Mouse (Mus musculus) spleen, adult 2 months (tissue): Measurements from ENCODE around the gene Smpd3.

ENCODE experiments used
- CTCF ChIP-seq: fragments of 200-500 bp; IDR thresholded peaks from 2 replicates; pipeline ENCODE4 v1.5.1; 2011; ENCODE audit warnings: mild to moderate bottlenecking, inconsistent platforms; ENCODE audit not compliant: insufficient read depth, insufficient read length, insufficient replicate concordance; ENCODE audit errors: extremely low read depth
- POLR2A ChIP-seq: fragments of 200-500 bp; IDR thresholded peaks from 2 replicates; pipeline ENCODE4 v1.6.1; 2011; ENCODE audit warnings: low read depth, low read length, inconsistent platforms

DNA sequence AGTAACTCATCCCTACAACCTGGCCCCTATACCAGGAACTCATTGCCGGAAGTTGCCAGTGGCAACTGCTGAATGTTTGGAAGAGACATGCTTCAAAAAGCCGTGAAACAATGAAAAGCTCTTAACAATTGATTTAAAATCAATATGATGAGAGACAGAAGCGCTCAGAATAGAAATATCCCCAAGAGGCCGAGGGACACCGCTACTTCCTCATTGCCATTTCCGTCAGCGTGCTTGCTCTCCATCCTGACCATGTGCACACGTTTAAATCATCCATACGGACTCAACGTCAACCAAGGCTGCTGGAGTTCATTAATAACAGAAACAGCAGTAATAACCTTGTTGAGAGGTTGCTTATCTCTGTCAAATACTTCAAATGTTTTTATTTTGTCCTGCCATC is 21.3 kb downstream of the Smpd3 start:
- TF ChIP-seq POLR2A (no peak), CTCF (no peak)
